Mouse (Mus musculus): Measurements from ENCODE around the gene Snrpc. TPM values are rescaled to one million over a fixed set of nuclear protein-coding genes. Genes with fewer than 3 reads are reported as not detected.
A peak's percentile ranks its signal among the peaks of the same experiment; 100 is the strongest.

The Snrpc gene
- polyA plus RNA-seq, 1 experiment from 2014 or later = 325 TPM

DNA sequence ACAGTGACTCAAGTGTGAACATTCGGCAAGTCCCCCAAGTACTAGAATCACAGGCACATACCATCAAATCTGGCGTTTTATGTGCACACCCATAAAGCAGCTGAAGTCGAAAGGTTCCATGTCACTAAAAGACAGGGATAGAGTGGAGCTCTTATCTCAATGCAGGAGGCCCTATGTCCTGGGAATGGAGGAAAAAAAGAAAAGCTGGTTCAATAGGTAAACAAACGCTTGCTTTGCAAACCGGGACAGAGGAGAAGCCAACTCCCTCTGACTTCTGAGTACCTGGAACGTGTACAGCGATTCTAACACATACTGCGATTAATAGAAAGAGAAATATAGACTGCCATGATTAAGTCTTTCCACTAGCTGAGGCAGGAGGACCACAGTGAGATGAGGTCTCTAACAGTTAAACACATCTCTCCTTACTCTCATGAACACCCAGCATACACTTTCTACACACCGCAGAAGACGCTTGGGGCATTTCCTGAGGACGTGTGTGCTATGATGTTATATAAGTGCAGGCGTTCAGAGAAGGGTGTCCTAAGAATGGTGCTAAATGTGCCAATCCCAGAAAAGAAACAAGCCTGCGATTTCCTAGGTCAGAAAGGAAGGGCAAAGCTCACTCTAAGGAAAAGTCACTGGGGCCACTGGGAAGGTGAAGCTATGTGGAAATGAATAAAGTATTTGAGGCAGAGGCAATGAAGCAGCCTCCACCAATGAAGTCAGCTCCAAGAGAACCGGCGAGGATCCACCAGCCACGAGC, 27.2 kb upstream of the Snrpc start:
- Histone ChIP-seq H3K4me2 (replicated peaks; ENCODE audit: low read depth, low read length) (no peak overlapping the region), H3K36me3 (ENCODE audit: control insufficient read depth, insufficient read depth, low read length) (no peaks in the 10 kb centered on the region), H3K27ac (ENCODE audit: low read length) (peak overlapping the region; percentile 18; the same call in 1 of the 2 replicates), H3K9me3 (ENCODE audit: control insufficient read depth, low read depth, low read length) (no peaks in the 10 kb centered on the region), H3K4me3 (ENCODE audit: low read depth, low read length) (no peak overlapping the region), H3K27me3 (ENCODE audit: control insufficient read depth, insufficient read depth, low read length) (no peaks in the 10 kb centered on the region), H3K9ac (replicated peaks; ENCODE audit: low read depth, low read length) (no peak overlapping the region), H3K4me1 (ENCODE audit: control insufficient read depth, insufficient read depth, low read length) (no peaks in the 10 kb centered on the region)
- 70% methylated on average over 16 of the region's 16 CpGs for WGBS
- no peak for ATAC-seq (ENCODE audit: insufficient number of reproducible peaks, insufficient read depth, low FRiP score, low read depth)

DNA sequence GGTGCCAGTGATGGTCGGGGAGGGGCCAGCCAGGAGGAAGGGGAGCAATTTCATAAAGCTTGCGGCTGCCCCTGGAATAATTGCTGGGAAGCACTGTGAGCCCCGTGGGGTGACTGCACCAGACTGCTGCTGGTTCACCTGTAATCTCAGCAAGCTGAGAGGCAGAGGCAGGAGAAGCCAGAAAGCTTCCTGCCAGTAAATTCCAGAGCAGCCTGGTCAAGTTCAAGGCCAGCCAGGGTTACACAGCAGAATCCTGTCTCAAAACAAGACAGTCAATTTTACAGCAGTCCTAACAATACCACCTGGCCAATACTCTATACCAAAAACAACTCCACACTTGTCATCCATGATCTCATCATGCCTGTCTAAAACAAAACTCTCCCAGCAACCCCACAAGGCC, 26.0 kb upstream of the Snrpc start:
- Histone ChIP-seq H3K27me3 (ENCODE audit: control insufficient read depth, insufficient read depth, low read length) (no peaks in the 10 kb centered on the region), H3K9ac (replicated peaks; ENCODE audit: low read depth, low read length) (no peak overlapping the region), H3K4me1 (ENCODE audit: control insufficient read depth, insufficient read depth, low read length) (no peaks in the 10 kb centered on the region), H3K27ac (ENCODE audit: low read length) (no peak overlapping the region), H3K4me2 (replicated peaks; ENCODE audit: low read depth, low read length) (no peak overlapping the region), H3K36me3 (ENCODE audit: control insufficient read depth, insufficient read depth, low read length) (no peaks in the 10 kb centered on the region), H3K9me3 (ENCODE audit: control insufficient read depth, low read depth, low read length) (no peaks in the 10 kb centered on the region), H3K4me3 (ENCODE audit: low read depth, low read length) (no peak overlapping the region)
- no peak for ATAC-seq (ENCODE audit: insufficient number of reproducible peaks, insufficient read depth, low FRiP score, low read depth)
- 74% methylated on average over 3 of the region's 3 CpGs for WGBS

DNA sequence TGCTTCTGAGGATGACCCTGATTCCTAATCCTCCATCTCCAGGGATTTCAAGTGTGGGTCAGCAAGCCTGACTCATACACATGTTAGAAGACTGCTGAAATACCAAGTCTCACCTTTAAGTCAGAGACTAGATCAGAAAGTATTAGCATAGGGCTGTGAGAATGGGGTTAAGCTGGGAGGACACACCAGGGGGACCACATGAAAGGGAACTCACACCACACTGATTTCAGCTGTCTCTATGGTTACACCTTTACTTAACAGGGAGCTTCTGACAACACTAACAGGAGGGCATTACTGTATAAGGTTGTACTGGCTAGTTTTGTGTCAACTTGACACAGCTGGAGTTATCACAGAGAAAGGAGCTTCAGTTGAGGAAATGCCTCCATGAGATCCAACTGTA, 23.3 kb upstream of the Snrpc start:
- H3K9me3 ChIP-seq (ENCODE audit: control insufficient read depth, low read depth, low read length) = no peaks in the 10 kb centered on the region
- H3K27me3 ChIP-seq (ENCODE audit: control insufficient read depth, insufficient read depth, low read length) = no peaks in the 10 kb centered on the region
- H3K9ac ChIP-seq (replicated peaks; ENCODE audit: low read depth, low read length) = no peak overlapping the region
- H3K4me1 ChIP-seq (ENCODE audit: control insufficient read depth, insufficient read depth, low read length) = peaks cover 11% of the 10 kb centered on the region
- H3K4me3 ChIP-seq (ENCODE audit: low read depth, low read length) = no peak overlapping the region
- no peak for ATAC-seq (ENCODE audit: insufficient number of reproducible peaks, insufficient read depth, low FRiP score, low read depth)
- H3K4me2 ChIP-seq (replicated peaks; ENCODE audit: low read depth, low read length) = no peak overlapping the region
- no peaks in the 10 kb centered on the region for H3K36me3 ChIP-seq (ENCODE audit: control insufficient read depth, insufficient read depth, low read length)
- no peak overlapping the region for H3K27ac ChIP-seq (ENCODE audit: low read length)

DNA sequence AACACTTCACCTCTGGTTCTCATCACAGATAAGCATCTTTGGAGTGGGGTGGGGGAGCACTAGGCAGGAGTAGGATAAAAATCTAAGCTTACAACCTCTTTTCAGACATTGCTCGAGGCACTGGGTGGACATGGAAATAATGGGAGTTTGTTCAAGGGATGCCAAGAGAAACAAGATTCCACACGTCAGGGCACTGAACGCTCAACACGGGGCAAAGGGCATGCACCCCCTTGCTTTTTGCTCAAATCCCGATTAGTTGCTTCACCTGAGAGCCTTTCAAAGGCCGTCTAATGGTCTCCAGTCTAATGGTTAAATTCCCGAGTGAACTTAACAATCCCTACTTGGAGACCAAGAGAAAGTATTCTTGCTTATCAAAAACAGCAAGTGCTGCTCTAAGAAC, 18.9 kb upstream of the Snrpc start:
- Histone ChIP-seq H3K4me3 (ENCODE audit: low read depth, low read length) (peak overlapping the region; percentile 100), H3K4me2 (replicated peaks; ENCODE audit: low read depth, low read length) (peak overlapping the region; percentile 93), H3K4me1 (ENCODE audit: control insufficient read depth, insufficient read depth, low read length) (peaks cover 14% of the 10 kb centered on the region), H3K27me3 (ENCODE audit: control insufficient read depth, insufficient read depth, low read length) (no peaks in the 10 kb centered on the region), H3K9me3 (ENCODE audit: control insufficient read depth, low read depth, low read length) (no peaks in the 10 kb centered on the region), H3K27ac (ENCODE audit: low read length) (no peak overlapping the region; the same call in 1 of the 2 replicates), H3K9ac (replicated peaks; ENCODE audit: low read depth, low read length) (peak overlapping the region; percentile 87), H3K36me3 (ENCODE audit: control insufficient read depth, insufficient read depth, low read length) (no peaks in the 10 kb centered on the region)
- 19% methylated on average over 7 of the region's 7 CpGs for WGBS
- ATAC-seq (ENCODE audit: insufficient number of reproducible peaks, insufficient read depth, low FRiP score, low read depth) = no peak

DNA sequence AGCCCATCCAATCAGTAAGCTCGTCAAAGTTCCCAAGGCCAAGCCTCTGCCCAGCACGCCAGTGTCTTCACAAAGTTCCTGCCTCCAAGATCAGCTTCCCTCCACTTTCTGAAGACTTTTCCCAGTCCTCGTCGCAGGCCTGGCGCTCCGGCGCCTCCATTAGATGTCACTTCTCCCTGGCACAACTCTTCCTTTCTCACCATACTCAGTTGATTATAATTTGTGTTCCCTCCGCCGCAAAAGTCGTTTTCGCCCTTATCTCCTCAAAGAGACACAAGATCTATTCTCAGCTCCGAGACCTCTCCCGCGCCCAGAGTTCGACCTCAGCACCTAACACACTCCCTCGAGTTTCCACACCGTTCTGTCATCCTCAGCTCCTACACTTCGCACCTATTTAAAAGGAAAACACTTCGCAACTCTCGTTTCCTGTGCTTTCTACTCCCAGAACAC, 18.4 kb upstream of the Snrpc start:
- H3K9ac ChIP-seq (replicated peaks; ENCODE audit: low read depth, low read length) = peak overlapping the region; percentile 87
- H3K4me2 ChIP-seq (replicated peaks; ENCODE audit: low read depth, low read length) = peak overlapping the region; percentile 93
- peak overlapping the region; percentile 100 for H3K4me3 ChIP-seq (ENCODE audit: low read depth, low read length)
- no peaks in the 10 kb centered on the region for H3K27me3 ChIP-seq (ENCODE audit: control insufficient read depth, insufficient read depth, low read length)
- no peaks in the 10 kb centered on the region for H3K9me3 ChIP-seq (ENCODE audit: control insufficient read depth, low read depth, low read length)
- no peak for ATAC-seq (ENCODE audit: insufficient number of reproducible peaks, insufficient read depth, low FRiP score, low read depth)
- no peaks in the 10 kb centered on the region for H3K36me3 ChIP-seq (ENCODE audit: control insufficient read depth, insufficient read depth, low read length)
- H3K4me1 ChIP-seq (ENCODE audit: control insufficient read depth, insufficient read depth, low read length) = peaks cover 14% of the 10 kb centered on the region
- H3K27ac ChIP-seq (ENCODE audit: low read length) = peak overlapping the region; percentile 88
- WGBS = under 1% methylated on average over 20 of the region's 20 CpGs

DNA sequence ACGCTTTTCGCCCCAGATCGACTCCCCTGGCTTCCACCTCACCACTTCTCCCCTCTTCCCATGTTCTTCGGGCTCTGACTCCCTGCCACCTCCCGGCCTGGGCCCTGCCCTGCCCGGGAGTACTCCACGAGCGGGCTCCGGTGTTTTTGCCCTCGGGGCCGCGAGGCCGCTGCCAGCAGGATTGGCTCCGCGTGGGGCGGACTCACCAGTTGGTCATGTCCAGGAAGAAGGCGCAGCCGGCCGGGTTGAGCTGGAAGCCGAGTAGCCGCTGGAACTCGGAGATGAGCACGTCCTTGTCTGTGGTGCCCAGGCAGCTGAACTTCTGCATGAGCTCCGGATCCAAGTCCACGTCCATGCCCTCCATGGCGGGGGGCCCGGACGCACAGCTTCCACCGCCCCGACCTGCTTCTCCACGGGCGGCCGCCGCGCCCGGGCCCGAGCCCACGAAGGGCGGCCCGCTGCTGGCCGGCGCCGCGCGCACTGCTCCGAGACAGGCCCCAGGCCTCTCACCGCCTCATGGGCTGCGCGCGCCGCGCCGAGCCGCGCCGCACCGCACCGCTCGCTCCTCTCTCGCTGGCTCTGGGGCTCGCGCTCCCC, 17.9 kb upstream of the Snrpc start:
- Histone ChIP-seq H3K27me3 (ENCODE audit: control insufficient read depth, insufficient read depth, low read length) (no peaks in the 10 kb centered on the region), H3K9me3 (ENCODE audit: control insufficient read depth, low read depth, low read length) (no peaks in the 10 kb centered on the region), H3K9ac (replicated peaks; ENCODE audit: low read depth, low read length) (peak overlapping the region; percentile 87), H3K4me2 (replicated peaks; ENCODE audit: low read depth, low read length) (peak overlapping the region; percentile 93), H3K36me3 (ENCODE audit: control insufficient read depth, insufficient read depth, low read length) (no peaks in the 10 kb centered on the region), H3K4me1 (ENCODE audit: control insufficient read depth, insufficient read depth, low read length) (peaks cover 14% of the 10 kb centered on the region), H3K27ac (ENCODE audit: low read length) (peak overlapping the region; percentile 88), H3K4me3 (ENCODE audit: low read depth, low read length) (peak overlapping the region; percentile 100)
- ATAC-seq (ENCODE audit: insufficient number of reproducible peaks, insufficient read depth, low FRiP score, low read depth) = peak; percentile 14
- WGBS = 1% methylated on average over 58 of the region's 62 CpGs

DNA sequence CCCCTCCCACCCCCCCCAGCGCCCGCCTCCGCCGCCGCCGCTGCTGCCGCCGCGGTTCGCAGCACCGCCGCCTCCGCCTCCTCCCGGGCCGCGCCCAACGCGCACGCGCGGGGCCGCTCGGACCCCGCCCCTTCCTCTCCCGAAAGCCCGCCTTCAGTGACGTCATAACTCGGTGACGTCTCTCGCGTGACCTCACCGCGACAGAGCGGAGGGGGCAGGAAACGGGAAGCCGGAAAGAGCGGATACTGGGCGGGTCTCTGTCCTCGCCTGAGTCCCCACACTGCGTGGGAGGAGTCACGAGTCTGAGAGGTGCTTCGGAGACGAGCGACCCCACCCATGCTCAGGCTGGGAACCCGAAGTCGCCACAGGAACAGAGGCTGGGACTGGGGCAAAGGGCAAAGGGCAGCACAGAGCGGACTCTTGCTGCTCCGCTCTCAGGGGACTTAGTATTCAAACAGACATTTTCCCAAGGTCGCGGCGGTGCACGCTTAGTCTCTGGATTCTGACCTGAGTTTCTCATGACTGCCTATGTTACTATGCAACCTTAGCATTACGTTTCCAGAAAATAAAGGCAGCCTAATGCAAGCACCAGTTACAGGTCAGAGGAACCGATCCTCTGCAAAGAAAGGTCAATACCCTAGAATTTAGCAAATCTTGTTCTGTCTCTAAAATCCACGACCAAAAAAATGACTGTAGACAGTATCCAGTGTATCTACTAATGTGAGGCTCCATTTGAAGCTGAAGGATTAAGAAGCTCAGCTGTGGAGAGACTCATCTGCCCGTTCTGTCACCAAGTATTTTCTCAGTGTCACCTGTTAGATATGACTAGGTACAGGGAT, 17.2 kb upstream of the Snrpc start, which contains the start of gene D17Wsu92e:
Gene D17Wsu92e (minus strand): TSS at position 81 of the 839 bp plus-strand sequence.
- Histone ChIP-seq H3K27ac (ENCODE audit: low read length) (peak within 1 kb of the TSS; percentile 88), H3K4me2 (replicated peaks; ENCODE audit: low read depth, low read length) (peak within 1 kb of the TSS; percentile 93), H3K4me1 (ENCODE audit: control insufficient read depth, insufficient read depth, low read length) (peaks cover 14% of the 10 kb centered on the region), H3K9ac (replicated peaks; ENCODE audit: low read depth, low read length) (peak within 1 kb of the TSS; percentile 87), H3K9me3 (ENCODE audit: control insufficient read depth, low read depth, low read length) (no peaks in the 10 kb centered on the region), H3K4me3 (ENCODE audit: low read depth, low read length) (peak within 1 kb of the TSS; percentile 100), H3K27me3 (ENCODE audit: control insufficient read depth, insufficient read depth, low read length) (no peaks in the 10 kb centered on the region), H3K36me3 (ENCODE audit: control insufficient read depth, insufficient read depth, low read length) (no peaks in the 10 kb centered on the region)
- WGBS = 2% methylated on average over 39 of the region's 56 CpGs
- peak; percentile 95 for ATAC-seq (ENCODE audit: insufficient number of reproducible peaks, insufficient read depth, low FRiP score, low read depth)

Measured in stomach, embryonic 14.5 days (tissue).